Mouse (Mus musculus): Measurements from ENCODE around the gene Ttc17. TPM values are rescaled to one million over a fixed set of nuclear protein-coding genes. Genes with fewer than 3 reads are reported as not detected.

The Ttc17 gene
- polyA plus RNA-seq, 1 experiment: 15.5 TPM

Other genes starting within 250 kb of the Ttc17 start
- gene Hsd17b12, start 248.7 kb downstream of the Ttc17 start, polyA plus RNA-seq (2012; rRNA removed): 48.3 and 65.4 TPM in 2 replicates
- 19.8 and 22.7 TPM in 2 replicates for gene Api5, start 31.4 kb upstream of the Ttc17 start, polyA plus RNA-seq (2012; rRNA removed)

Data from gonadal fat pad, adult 2 months (tissue).